Mouse (Mus musculus): ENCODE measurements around the gene Dnmt3a.

The Dnmt3a gene

DNA sequence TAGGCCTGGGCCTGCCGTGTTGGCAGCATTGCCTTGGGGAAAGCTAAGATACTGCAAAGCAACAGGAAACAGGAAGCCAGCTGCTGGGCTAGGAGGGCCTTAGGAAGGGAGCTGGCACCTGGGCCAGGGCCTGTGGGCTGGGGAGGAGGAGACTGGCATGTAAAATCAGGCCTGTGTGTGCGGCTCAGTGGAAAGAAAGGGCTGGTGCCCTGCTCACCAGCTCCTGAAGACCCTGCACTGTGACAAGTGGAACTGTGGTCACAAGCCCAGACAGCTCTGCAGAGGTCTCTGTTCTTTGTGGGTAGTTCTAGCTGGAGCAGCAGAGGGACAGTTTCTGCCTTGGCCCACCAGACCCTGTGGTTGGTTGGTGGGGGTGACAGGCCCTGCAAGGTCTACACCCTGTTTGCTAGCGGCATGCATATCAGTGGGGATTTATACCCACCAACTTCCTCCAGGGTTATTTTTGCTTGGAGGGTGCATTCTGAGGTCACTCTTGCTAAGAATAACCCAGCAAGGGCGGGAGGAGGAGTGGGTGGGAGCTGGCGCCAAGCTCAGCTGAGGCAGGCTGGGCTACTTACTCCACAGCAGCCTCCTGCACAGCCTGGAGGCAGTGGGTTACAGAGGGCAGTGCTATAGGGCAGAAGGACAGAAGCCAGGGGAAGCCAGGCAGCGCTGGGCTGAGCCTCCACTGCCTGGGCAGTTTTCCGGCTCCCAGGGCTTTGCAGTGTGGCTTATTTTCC is 50.1 kb downstream of the Dnmt3a start:
- peak; percentile 75 for DNase-seq (ENCODE audit: low read depth)

DNA sequence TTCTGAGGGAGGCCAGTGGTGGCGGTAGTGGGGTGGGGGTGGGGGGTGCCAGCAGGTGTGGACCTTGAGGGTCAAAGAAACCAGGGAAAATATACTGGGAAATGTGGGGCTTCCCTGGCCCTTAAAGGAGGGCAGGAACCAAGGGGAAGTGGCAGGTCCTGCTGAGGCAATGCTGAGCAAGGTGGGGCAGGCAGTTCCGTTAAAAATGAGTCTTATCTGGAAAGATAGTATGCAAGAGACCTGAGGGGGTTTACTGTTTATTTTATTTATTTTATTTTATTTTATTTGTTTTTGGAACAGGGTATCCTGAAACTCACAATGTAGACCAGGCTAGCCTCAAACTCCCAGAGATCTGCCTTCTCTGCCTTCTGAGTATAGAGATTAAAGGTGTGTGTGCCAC is 50.9 kb downstream of the Dnmt3a start:
- DNase-seq (ENCODE audit: low read depth) = no peak

DNA sequence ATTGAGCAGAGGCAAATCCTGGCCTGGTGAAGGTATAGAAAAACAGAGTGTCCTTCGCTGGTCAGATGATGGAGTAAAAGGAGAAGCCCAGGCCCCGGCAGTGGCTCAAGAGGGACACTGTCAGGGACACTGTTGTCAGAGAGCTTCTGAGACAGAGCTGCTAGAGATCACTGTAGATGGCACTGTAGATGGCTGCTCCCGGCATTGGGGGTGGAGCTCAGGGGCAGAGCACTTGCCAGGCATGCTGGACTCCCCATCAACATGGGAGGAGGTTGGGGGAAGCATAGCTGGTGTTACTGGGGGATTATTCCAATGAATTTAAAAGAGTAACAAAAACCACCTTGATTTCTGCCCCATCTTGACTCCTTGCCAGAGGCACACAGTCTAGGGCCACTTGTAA is 51.4 kb downstream of the Dnmt3a start:
- no peak for DNase-seq (ENCODE audit: low read depth)

- no peak for DNase-seq (ENCODE audit: low read depth)
Measured at GRCm38 (mm10) chr12:3857773-3858172, 52.0 kb downstream of the Dnmt3a start.

GRCm38 (mm10) chr12:3858754-3859153 is 52.9 kb downstream of the Dnmt3a start:
- no peak for DNase-seq (ENCODE audit: low read depth)

DNA sequence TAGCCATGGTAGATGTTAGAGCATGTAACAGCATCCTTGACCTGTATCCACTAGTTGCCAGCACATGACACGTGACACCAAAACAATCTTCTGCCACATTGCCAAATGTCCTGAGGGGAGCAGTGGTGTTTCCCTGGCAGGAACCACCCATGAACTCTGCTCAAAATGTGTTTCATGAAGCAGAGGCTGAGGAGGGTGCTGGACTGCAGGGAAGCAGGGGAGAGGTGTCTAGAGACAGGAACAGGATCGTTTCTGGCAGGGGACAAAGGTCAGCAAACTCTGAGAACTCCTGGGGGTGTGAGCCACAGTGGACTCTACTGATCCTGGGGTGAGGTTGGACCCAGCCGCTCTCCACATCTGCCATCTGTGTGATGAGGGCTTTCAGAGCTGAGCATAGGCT is 53.7 kb downstream of the Dnmt3a start:
- DNase-seq (ENCODE audit: low read depth) = peak; percentile 51

DNA sequence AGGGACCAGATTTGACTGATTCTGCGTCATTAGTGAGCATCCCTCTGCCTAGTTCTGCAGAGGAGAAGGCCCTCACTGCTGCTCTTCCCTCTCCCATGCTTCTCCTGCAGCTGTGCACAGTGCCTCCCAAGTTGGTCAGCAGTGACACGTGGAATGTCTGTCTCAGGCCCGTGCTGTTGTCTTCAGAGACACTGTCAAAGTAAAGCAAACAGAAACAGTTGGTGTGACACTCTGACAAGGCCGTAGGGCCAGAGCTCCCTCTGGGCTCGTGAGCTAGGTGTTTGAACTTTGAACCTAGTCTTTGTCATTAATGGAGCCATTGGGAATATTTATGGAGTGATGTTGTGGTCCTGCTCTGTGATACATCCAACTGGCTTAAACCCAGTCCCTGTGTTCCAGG is 54.2 kb downstream of the Dnmt3a start:
- no peak for DNase-seq (ENCODE audit: low read depth)

DNA sequence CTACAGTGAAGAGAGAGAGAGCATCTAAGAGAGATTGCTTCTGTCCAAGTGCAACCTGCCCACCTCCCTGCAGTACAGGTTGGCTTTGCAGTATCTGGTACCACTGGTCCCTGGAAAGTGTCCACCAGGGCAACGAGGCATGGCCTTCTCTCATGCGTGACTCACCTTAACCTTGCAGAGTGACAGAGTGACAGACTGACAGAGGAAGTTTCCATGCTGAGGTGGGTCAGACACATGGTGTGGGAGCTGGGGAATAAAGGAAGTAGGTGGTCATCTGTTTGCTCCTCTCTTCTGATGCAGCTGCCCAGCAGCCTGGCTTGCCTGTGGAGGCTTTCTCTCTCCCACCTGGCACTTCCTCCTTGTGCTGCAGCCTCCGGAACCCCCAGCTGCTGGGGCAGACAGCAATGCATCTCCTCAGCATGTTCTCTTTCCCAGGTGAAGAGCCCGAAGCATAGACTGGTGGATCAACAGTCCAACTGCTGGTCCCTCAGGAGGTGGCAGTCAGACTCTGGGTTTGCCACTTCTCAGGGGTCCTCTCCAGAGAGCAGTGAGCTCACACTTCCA is 55.9 kb downstream of the Dnmt3a start:
- DNase-seq (ENCODE audit: low read depth) = no peak

DNA sequence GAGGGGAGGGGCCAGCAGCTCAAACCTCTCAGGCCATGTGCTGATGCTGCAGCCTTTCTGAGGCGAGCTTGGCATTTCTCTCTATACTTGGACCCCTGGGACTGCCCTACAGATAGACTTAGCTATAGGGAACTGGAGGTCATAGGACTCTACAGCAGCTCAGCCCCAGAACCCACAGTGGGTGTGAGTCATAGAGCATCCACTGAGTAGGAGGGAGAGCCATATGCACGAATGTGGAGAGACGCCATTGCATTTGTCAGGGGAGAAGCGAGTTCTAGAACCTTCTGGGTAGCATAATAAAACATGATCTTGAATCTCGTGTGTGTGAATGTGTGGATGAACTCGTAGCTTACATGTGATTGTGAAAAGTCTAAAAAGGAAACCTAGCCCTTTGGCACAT is 56.4 kb downstream of the Dnmt3a start:
- peak; percentile 45 for DNase-seq (ENCODE audit: low read depth)

DNA sequence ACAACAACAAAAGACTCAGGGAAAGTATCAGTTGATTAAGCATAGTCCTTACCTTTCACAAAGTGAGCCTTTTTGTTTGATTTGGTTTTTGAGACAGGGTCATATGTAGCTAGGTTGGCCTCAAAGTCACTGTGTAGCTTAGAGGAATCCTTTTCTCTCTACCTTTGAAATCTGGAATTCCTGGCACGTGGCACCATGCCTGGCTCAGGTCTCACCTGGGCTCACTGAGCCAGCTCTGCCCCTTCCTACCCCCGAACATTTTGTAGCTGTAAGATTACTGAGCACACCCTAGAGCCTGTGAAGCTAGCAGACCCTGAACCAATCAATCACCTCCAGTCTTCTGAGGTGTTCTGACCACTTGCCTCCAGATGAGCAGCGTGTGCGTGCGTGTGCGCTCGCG is 58.4 kb downstream of the Dnmt3a start:
- no peak for DNase-seq (ENCODE audit: low read depth)

- DNase-seq (ENCODE audit: low read depth) = no peak
Measured at GRCm38 (mm10) chr12:3865594-3865993, 59.8 kb downstream of the Dnmt3a start.

DNA sequence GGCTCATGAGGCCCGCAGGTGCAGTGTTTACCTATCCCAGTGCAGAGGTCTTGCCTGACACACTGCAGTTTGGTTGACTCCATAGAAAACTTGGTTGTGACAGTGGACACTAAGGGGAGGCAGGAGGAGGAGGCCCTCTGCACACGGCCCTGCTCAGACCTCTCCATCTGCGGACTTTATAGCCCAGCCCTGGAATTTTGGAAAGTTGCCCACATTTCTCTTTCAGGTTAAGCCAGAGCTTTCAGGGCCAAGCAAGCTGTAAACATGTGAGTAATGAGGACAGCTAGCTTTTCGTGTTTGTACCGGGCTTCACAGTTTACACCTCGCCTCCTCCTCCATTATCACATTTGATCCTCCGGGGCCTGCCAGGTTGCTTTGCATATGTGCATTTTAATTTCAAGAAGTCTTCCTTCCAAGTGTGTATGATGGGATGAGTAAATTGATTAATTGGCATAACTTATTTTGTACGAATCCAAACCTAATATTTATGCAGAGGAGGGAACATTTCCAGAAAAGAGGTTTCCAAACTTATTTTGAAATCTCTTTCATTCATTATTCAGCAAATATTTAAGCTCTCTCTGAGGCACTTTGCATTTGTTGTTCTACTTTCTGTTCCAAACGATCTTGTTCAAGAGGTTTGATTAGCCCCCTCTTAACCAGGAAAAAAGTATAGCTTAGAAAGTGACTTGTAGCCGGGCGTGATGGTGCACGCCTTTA is 61.0 kb downstream of the Dnmt3a start:
- peak; percentile 66 for DNase-seq (ENCODE audit: low read depth)

DNA sequence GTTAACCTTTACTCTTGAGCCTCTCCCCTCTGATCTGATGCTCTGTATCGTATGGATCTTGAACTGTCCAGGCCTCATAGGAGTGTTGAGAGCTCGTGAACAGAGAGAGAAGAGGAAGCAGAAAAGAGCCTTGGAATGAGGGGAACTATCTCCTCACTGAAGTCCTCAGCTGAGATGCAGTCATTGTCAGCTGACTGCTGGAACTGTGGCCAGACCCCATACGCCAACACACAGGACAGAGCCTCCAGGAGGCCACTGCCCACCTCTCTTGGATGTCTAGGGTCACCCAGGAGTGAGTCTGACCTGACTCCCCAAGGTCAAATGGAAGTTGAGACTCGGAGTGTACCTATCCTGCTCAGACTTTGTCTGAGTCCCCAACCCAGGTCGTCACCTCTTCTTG is 62.3 kb downstream of the Dnmt3a start:
- DNase-seq (ENCODE audit: low read depth) = no peak

DNA sequence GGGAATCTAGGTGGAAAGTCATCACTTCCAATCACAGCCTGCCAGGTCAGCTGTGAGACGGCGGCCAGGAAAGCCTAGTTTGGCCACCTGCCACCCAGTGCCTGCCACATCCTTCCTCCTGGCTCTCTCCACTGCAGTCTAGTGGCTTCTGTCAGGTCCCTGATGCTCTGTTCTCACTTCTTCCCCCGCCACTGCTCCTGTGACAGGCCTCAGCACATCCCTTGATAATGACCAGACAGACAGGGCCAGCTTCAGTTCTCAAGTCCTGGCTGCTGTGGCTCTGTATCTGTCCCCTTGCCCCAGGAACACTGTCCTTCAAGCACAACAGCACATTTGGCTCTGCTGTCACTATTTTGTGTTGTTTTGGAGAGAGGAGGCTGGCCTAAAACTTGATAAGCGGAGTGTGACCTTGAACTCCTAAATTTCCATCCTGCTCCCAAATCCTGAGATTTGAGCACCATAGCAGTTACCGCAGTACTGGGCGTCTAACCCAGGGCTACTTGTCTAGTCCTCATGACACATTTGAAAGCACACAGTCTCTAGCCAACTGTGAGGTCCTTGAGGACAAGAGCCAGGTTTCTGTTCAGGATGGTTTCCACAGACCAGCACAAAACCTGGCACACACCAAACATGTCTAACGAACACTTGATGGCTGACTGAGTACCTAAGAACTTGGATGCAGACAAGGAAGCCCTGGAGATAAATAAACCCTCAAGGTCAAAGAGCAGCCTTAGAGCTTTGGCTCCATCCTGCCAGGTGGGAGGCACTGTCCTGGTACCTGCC is 63.1 kb downstream of the Dnmt3a start:
- DNase-seq (ENCODE audit: low read depth) = no peak

DNA sequence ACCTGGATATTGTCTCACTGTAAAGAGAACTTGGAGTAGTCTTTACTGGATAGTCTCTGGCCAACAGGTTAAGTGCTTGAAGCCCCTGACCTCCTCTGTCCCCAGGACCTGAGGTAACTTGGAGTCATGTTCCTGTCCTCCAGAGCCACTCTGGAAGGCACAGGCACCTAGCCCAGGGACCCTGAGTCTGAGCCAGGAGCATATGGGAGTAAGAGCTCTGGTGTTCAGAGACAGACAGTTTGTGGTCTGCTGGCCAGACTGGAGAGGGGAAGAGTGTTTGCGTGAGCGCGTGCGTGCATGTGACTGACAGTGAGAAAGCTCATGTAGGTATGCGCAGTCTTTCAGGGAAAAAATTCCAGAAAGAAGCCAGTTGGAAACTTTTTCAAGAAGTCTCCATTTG is 64.2 kb downstream of the Dnmt3a start:
- no peak for DNase-seq (ENCODE audit: low read depth)

GRCm38 (mm10) chr12:3870859-3871462 is 65.2 kb downstream of the Dnmt3a start:
- DNase-seq (ENCODE audit: low read depth) = no peak

GRCm38 (mm10) chr12:3871637-3872036 is 65.8 kb downstream of the Dnmt3a start:
- DNase-seq (ENCODE audit: low read depth) = peak; percentile 50

GRCm38 (mm10) chr12:3872410-3873230 is 66.8 kb downstream of the Dnmt3a start:
- DNase-seq (ENCODE audit: low read depth) = no peak

DNA sequence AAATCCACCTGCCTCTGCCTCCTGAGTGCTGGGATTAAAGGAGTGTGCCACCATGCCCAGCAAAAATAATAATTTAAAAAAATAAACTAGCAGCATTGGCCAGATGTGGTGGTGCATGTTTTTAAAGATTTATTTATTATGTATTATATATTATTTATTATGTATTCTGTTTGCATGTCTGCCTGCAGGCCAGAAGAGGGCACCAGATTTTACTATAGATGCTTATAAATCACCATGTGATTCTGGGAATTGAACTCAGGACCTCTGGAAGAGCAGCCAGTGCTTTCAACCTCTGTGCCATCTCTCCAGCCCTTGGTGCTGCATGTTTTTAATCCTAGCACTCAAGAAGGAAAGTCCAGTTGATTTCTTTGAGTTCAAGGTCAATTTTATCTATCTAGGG is 69.7 kb downstream of the Dnmt3a start:
- DNase-seq (ENCODE audit: low read depth) = peak; percentile 53

DNA sequence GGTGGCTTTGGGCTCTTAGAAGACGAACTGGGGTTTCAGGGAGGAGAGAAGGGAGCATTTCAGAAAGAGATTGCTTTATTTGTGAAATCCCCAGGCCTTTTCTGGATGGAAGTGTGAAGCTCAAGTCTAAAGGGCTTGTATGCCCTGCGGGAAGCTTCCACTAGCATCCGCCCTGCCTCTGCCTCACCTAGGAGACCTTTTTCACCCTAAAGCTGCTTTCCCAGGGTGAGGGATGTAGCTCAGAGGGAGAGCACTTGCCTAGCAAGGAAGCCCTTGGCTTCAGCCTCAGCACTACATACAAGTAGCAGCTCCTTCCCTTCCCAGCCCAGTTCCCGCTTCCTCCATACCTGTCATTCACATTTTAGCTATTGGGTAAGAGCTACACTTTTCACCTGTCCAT is 71.6 kb downstream of the Dnmt3a start:
- no peak for DNase-seq (ENCODE audit: low read depth)

DNA sequence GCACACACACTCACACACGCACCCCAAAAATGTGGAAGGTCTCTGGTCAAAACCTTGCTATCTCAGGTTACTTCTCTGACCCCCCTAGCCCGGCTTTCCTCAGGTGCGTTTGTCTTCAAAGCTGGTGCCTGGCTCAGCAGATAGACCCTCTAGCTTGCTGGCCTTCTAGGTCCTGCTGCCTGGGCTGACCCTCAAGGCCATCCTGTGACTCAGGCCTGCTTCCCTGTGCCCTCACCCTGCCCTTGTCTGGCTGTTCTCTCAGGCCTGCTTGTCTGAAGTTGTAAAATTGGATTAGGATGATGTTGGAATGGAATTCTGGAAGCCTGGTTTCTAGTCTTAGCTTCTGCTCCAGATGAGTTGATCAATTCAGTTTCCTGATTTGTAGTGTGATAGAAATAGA is 75.7 kb downstream of the Dnmt3a start:
- DNase-seq (ENCODE audit: low read depth) = no peak

Data from NIH3T3 (cell line).